Mouse (Mus musculus) inflammation-experienced regulatory T-cells, adult 16 weeks (primary cell): ENCODE results near the gene BC051019. TPM values are rescaled to one million over a fixed set of nuclear protein-coding genes. Genes with fewer than 3 reads are reported as not detected.

Experiments
- polyA plus RNA-seq: library from polyadenylated mRNA; unstranded; fragments of 100-300 nt; shearing (Covaris generic); gene quantifications from one replicate; pipeline ENCODE4 v1.2.1, GENCODE M21; 2017

BC051019 gene
- 0.23 TPM for polyA plus RNA-seq

DNA sequence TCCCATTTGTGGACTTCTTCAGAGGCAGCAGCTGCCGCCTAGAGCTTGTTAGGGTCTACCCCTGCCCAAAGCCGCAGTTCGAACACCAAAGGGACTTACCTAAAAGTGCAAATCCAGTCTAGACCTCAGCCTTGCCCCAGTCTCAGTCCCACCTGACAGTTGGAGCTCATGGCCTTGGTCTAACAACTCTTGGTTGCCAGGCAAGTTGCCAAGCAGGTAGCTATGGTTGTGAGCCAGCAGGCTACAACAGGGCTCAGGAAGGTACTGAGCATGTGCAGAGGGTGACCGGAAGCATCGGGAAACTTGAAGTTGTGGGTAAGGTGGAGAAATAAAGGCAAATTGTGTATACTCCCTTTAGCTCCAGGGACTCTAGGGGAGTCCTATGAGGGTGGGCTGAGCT, at the start of gene BC051019:
Gene BC051019 (minus strand): TSS at position 154 of the 400 bp plus-strand sequence.

DNA sequence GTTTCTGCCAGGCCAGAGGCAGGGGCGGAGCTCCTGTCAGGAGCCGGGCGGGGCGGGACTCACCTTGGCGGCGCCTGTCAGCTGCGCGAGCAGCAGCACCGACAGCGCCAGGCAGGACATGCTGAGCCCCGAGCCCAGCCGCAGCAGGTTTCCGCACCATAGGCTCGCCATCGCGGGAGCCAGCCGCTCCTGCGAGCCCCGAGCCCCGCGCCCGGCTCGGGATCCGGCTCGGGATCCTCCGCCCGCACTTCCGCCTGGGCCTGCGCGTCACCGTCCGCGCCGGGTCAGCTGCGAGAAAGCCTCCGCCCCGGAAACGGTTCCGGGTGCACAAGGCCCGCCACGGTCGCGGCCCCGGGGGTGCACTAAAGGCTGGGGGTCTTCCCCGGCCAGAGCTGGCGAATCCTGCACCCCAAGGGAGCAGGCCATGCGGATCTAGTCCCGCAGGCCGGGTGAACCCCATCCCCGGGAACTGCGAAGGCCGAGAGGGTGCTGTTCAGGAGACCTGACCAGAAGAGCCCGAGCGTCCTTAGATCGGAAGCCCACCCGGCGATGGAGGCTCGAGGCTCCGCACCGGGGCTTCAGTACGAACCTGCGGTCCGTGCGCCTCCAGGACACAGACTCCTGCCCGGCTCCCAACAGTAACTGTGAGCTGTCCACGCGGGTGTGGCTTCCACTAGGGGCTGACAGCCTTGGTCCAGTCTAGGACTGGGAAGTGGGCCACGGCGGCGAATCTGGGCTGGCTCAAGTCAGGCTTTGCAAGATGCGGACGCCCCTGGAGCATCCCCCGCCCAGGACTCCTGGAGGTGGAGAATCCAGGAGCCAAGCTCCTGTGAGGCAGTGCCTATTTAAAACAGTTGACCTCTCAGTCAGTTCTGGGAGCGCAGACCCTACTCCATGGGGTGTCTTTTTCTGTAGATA, 28.6 kb upstream of the BC051019 start, which contains the start of gene Tmem9b:
Gene Tmem9b (minus strand): TSS at position 868 of the 918 bp plus-strand sequence.

DNA sequence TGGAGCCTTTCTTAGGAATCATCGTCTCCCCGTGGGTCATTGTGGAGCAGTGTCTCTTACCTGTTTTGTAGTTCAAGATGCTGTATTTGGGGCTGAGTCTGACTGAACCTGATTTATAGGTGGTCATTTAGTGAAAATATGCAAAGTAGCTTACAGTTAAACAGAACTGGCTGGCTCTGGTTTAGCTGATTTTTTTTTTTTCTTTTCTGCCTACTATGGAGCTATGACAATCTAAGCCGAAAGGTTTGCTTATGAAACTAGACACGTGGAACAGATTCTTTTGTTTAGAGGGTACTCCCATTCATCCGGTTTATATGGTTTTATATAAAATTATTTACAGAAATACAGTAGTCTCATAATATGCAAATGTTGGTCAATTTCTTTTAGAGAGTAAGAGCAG, 8.0 kb upstream of the BC051019 start, which contains the start of gene Ascl3:
Gene Ascl3 (minus strand): TSS at position 101 of the 400 bp plus-strand sequence.

DNA sequence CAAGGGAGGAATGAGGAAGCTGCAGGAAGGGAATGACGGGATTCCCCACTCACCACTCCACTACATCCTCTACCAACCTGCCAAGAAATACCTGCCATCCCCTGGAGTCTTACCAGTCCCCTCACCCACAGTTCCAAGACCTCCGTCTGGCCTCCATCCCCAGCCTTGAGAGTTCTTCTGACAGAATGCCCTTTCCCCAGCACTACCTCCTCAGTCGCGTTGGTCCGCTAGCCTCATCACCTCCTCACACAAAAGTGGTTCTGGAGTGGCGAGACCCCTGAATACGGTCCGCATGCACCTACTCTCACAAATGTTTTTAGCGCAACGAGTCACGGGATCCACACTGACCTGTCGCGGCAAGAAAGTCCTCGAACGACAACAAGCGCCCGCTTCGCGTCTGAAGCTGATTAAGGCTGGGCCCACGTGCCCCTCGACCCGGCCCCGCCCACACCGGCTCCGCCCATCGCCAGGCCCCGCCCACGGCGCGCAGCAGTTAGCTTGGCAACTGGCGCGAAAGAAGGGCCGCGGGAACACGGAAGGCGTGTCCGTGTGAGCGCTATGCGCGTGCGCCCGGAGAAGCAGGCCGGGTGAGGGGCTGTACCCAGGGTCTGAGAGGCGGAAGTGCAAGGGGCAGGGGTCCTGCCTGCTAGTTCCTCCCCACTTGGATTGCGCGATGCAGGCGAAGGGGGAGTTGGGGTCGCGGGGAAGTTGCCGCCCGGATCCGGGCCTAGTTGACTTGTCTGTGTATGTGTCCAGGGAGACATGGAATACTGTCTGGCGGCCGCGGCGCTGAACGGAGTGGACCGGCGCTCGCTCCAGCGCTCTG, 20.2 kb downstream of the BC051019 start, which contains the start of the genes St5 and Akip1:
Gene St5 (minus strand): TSS at position 416 of the 826 bp plus-strand sequence.
Gene Akip1 (plus strand): TSS at position 501 of the 826 bp plus-strand sequence.

Other genes with a start within 250 kb of the BC051019 start
- gene Trim66, start 215.7 kb downstream of the BC051019 start, polyA plus RNA-seq = 0.04 TPM
- gene Rpl27a, start 204.7 kb downstream of the BC051019 start, polyA plus RNA-seq = 108 TPM
- 0.73 TPM for gene St5, start 20.2 kb downstream of the BC051019 start, polyA plus RNA-seq
- 31.7 TPM for gene Akip1, start 20.2 kb downstream of the BC051019 start, polyA plus RNA-seq
- 0.43 TPM for gene Ascl3, start 7.9 kb upstream of the BC051019 start, polyA plus RNA-seq
- gene Tmem9b, start 29.0 kb upstream of the BC051019 start, polyA plus RNA-seq = 93.9 TPM
- 0.29 TPM for gene Nrip3, start 58.2 kb upstream of the BC051019 start, polyA plus RNA-seq
- not detected for gene Scube2, start 141.8 kb upstream of the BC051019 start, polyA plus RNA-seq
- 20.5 TPM for gene Dennd5a, start 236.6 kb upstream of the BC051019 start, polyA plus RNA-seq